Mouse (Mus musculus) ES-Bruce4 (cell line): ENCODE measurements around the gene Stx6. TPM values are rescaled to one million over a fixed set of nuclear protein-coding genes. Genes with fewer than 3 reads are reported as not detected.

Source experiments
- H3K27ac ChIP-seq: 2 replicates; pipeline ENCODE4 v1.5.1; 2012; ENCODE audit warnings: low read length, inconsistent platforms; ENCODE audit not compliant: insufficient read depth
- H3K27me3 ChIP-seq: 2 replicates; pipeline ENCODE4 v1.6.1; 2012; ENCODE audit warnings: mild to moderate bottlenecking, low read length, inconsistent platforms; ENCODE audit not compliant: control insufficient read depth, poor library complexity, insufficient read depth, severe bottlenecking
- H3K36me3 ChIP-seq: 2 replicates; pipeline ENCODE4 v1.6.1; 2012; ENCODE audit warnings: inconsistent platforms, mild to moderate bottlenecking, low read length, moderate library complexity; ENCODE audit not compliant: control insufficient read depth, poor library complexity, insufficient read depth, severe bottlenecking
- H3K4me1 ChIP-seq: one replicate; pipeline ENCODE4 v1.8.1; 2011; ENCODE audit warnings: low read length; ENCODE audit not compliant: control insufficient read depth, insufficient read depth
- H3K4me3 ChIP-seq: 2 replicates; pipeline ENCODE4 v1.5.1; 2011; ENCODE audit warnings: low read depth, mild to moderate bottlenecking, low read length
- H3K9ac ChIP-seq: 2 replicates; pipeline ENCODE4 v1.6.1; 2012; ENCODE audit warnings: low read depth, mild to moderate bottlenecking, inconsistent platforms; ENCODE audit not compliant: poor library complexity, severe bottlenecking
- H3K9me3 ChIP-seq: replicated peaks from 2 replicates; pipeline ENCODE4 v1.6.1; 2012; ENCODE audit warnings: mild to moderate bottlenecking, low read length, inconsistent platforms; ENCODE audit not compliant: control insufficient read depth, poor library complexity, insufficient read depth, severe bottlenecking
- CTCF ChIP-seq: IDR thresholded peaks from one replicate; pipeline ENCODE4 v1.8.1; 2011; ENCODE audit warnings: low read depth, low read length
- EP300 ChIP-seq: IDR thresholded peaks from 2 replicates; pipeline ENCODE4 v1.6.1; 2011; ENCODE audit warnings: low read depth, low read length; ENCODE audit not compliant: insufficient read depth
- POLR2A ChIP-seq: IDR thresholded peaks from one replicate; pipeline ENCODE4 v1.8.1; 2011; ENCODE audit warnings: low read length; ENCODE audit not compliant: insufficient read depth
- polyA plus RNA-seq: library from polyadenylated mRNA; stranded (reverse); fragments of >200 nt; gene quantifications from 2 replicates; pipeline ENCODE4 v1.2.4, GENCODE M21; 2011; ENCODE audit warnings: low read depth; ENCODE audit not compliant: missing spikeins, insufficient read depth, insufficient read length

Gene Stx6
- polyA plus RNA-seq, 1 experiment: 32.8 TPM

DNA sequence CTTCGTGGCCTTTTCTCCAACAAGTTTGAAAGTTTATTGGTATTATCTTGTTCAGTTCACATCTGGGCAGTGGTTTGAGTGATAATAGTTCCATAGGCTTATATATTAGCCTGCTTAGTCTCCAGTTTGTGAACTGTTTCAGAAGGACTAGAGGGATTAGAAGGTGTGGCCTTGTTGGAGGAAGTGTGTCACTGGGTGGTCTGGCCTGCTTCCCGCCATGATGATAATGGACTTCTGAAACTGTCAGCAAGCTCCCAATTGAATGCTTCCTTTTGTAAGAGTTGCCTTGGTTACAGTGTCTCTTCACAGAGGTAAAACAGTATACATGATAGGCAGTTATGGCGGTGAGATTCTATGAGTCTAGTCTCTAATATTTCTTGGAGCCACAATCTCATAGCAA is 9.1 kb upstream of the Stx6 start:
- TF ChIP-seq EP300 (no peak), POLR2A (no peak), CTCF (no peak)
- Histone ChIP-seq H3K4me1 (no peaks in the 10 kb centered on the region), H3K9ac (no peak overlapping the region), H3K9me3 (no peaks in the 10 kb centered on the region), H3K4me3 (no peak overlapping the region), H3K27me3 (no peaks in the 10 kb centered on the region), H3K27ac (no peak overlapping the region), H3K36me3 (no peaks in the 10 kb centered on the region)

DNA sequence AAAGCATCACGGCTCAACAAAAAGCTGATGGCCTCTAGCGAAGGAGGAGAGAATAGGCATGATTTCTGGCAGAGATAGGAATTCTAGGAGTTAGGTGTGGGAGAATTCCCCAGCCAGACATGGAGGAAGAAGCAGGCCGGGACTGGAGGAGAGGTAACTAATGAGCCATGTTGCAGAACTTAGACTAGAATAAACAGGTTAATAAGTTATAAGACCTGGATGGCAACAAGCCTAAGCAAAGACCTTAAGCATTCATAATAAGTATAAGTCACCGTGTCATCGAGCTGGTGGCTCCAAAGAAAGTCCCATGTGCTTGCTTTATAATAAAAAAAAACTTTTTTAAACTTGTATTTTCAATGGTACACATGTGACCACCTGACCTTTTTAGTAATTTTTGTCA is 7.7 kb upstream of the Stx6 start:
- Histone ChIP-seq H3K27me3 (no peaks in the 10 kb centered on the region), H3K27ac (no peak overlapping the region), H3K4me3 (no peak overlapping the region), H3K9ac (no peak overlapping the region), H3K4me1 (no peaks in the 10 kb centered on the region), H3K36me3 (no peaks in the 10 kb centered on the region), H3K9me3 (no peaks in the 10 kb centered on the region)
- TF ChIP-seq CTCF (no peak), POLR2A (no peak), EP300 (no peak)

DNA sequence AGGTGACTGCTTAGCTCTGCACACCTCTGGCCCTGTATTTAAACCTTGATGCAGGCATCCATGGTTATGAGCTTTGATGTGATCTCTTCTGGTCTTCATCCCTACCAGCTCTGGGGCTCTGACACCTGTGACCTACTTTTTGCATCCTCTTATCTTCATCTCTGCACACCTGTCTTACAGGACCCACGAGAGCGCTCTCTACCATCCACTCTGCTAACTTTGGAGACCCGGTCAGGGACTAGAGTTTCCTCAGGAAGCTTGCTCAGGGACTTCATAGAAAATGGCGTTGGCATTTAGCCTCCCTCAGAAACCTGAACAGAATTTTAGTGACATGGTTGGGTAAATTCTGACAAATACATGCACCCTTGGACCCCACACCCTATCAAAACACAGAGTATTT is 4.6 kb upstream of the Stx6 start:
- Histone ChIP-seq H3K9me3 (no peaks in the 10 kb centered on the region), H3K9ac (no peak overlapping the region), H3K36me3 (no peaks in the 10 kb centered on the region), H3K27me3 (no peaks in the 10 kb centered on the region), H3K27ac (no peak overlapping the region), H3K4me1 (no peaks in the 10 kb centered on the region), H3K4me3 (no peak overlapping the region)
- no peak for TF ChIP-seq CTCF
- no peak for TF ChIP-seq POLR2A
- no peak for TF ChIP-seq EP300

DNA sequence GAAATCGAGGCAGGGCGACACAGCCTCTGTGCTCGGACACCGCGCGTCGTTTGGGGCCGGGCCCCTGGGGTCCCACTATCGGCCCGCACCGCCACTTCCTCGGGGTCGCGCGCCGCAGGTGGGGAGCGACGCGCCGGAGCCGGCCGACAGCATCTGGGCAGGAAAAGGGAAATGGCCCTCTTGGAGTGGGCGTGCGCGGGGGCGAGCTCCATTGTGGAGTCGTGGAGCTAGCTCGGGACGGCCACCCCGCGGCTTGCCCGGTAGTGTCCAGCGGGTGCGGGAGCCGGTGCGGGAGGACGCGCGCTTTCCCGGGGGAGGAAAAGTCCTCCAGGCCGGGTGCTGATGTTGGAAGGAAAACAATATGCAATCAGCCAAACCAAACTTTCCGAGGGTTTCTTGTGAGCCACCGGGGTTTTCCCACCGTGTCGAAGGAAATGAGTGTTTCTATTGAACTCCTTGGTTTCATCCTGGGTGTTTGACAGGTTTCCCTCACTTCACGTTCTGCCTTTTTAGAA is 512 bp downstream of the Stx6 start:
- H3K9me3 ChIP-seq: no peaks in the 10 kb centered on the region
- no peaks in the 10 kb centered on the region for H3K27me3 ChIP-seq
- peak overlapping the region; percentile 72 for H3K9ac ChIP-seq
- peak overlapping the region; percentile 67 for H3K4me3 ChIP-seq
- no peaks in the 10 kb centered on the region for H3K36me3 ChIP-seq
- no peaks in the 10 kb centered on the region for H3K4me1 ChIP-seq
- TF ChIP-seq CTCF: no peak
- TF ChIP-seq POLR2A: no peak
- no peak for TF ChIP-seq EP300
- H3K27ac ChIP-seq: no peak overlapping the region

DNA sequence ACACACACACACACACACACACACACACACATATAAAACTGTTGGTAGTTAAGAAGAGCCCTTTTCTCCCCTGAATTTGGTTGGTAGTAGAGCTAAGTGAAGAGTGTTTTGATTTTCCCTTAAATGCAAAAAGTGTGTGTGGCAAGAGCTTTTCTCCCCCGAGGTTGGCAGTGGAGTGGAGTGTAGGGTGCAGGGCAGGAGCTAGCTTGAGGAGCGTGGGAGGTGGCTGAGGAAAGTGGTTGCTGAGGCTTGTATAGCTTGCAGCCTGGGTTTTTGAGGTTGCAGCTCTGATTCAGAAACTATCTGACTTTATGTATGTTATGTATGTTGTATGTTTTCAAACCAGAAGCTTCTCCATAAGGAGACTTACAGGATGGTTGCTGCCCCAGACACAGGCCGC is 8.9 kb downstream of the Stx6 start:
- no peaks in the 10 kb centered on the region for H3K36me3 ChIP-seq
- H3K4me1 ChIP-seq: no peaks in the 10 kb centered on the region
- H3K9ac ChIP-seq: no peak overlapping the region
- H3K4me3 ChIP-seq: no peak overlapping the region
- H3K27ac ChIP-seq: no peak overlapping the region
- TF ChIP-seq CTCF: no peak
- TF ChIP-seq POLR2A: no peak
- TF ChIP-seq EP300: no peak
- no peaks in the 10 kb centered on the region for H3K27me3 ChIP-seq
- H3K9me3 ChIP-seq: no peaks in the 10 kb centered on the region

DNA sequence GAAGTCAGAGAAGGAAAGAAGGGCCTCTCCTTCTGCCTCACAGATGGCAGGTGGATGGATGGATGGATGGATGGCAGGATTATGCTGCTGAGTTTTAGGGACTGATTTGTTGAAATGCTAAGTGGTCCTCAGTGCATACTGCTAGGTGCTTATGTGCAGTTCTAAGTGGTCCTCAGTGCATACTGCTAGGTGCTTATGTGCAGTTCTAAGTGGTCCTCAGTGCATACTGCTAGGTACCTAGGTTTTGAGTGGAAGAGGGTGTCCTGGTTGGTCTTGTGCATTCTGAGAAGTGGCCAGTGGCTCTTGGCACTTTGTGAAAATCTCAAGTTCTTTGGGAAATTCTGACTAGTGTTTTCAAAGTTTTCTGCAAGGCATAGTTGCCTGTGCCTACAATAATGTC is 11.4 kb downstream of the Stx6 start:
- no peaks in the 10 kb centered on the region for H3K4me1 ChIP-seq
- H3K27ac ChIP-seq: no peak overlapping the region
- no peak for TF ChIP-seq POLR2A
- TF ChIP-seq EP300: no peak
- no peak for TF ChIP-seq CTCF
- H3K9ac ChIP-seq: no peak overlapping the region
- H3K36me3 ChIP-seq: no peaks in the 10 kb centered on the region
- H3K9me3 ChIP-seq: no peaks in the 10 kb centered on the region
- H3K27me3 ChIP-seq: no peaks in the 10 kb centered on the region
- H3K4me3 ChIP-seq: no peak overlapping the region
